Mouse (Mus musculus) megakaryocyte, embryonic 14.5 days (primary cell): ENCODE results near the gene Igsf21.

Experiments used
- FLI1 ChIP-seq: IDR thresholded peaks from 2 replicates; pipeline ENCODE4 v1.6.1; 2012; ENCODE audit warnings: low read length, inconsistent platforms, mixed read lengths
- GATA1 ChIP-seq: IDR thresholded peaks from 3 replicates; pipeline ENCODE4 v1.6.1; 2012; ENCODE audit warnings: mixed read lengths, low read length, inconsistent platforms, borderline replicate concordance

- TF ChIP-seq FLI1 (no peak), GATA1 (no peak)
Measured at GRCm38 (mm10) chr4:140177055-140177454, 69.5 kb downstream of the Igsf21 start.
